Mouse (Mus musculus): ENCODE data around the gene Enc1. TPM values are rescaled to one million over a fixed set of nuclear protein-coding genes. Genes with fewer than 3 reads are reported as not detected.
A peak's percentile ranks its signal among the peaks of the same experiment; 100 is the strongest.

The Enc1 gene
- polyA plus RNA-seq, 1 experiment from 2014 or later: 7.9 TPM

- peak; percentile 91 for ATAC-seq (ENCODE audit: insufficient number of reproducible peaks, insufficient read depth, low FRiP score, low read depth)
- Histone ChIP-seq H3K9me3 (ENCODE audit: control insufficient read depth, low read depth, low read length) (no peaks in the 10 kb centered on the region), H3K27ac (ENCODE audit: low read length) (peak overlapping the region; percentile 55; the same call in 1 of the 2 replicates), H3K36me3 (ENCODE audit: control insufficient read depth, insufficient read depth, low read length) (no peaks in the 10 kb centered on the region), H3K4me2 (replicated peaks; ENCODE audit: low read depth, low read length) (no peak overlapping the region), H3K4me1 (ENCODE audit: control insufficient read depth, insufficient read depth, low read length) (no peaks in the 10 kb centered on the region), H3K27me3 (ENCODE audit: control insufficient read depth, insufficient read depth, low read length) (no peaks in the 10 kb centered on the region), H3K9ac (replicated peaks; ENCODE audit: low read depth, low read length) (no peak overlapping the region), H3K4me3 (ENCODE audit: low read depth, low read length) (no peak overlapping the region)
- 68% methylated on average over 12 of the region's 12 CpGs for WGBS
These were observed 59.3 kb downstream of the Enc1 start for GRCm38 (mm10) chr13:97299877-97300873.

Other genes starting within 250 kb of the Enc1 start
- not detected in 2 replicates for gene 1700029F12Rik, start 206.7 kb upstream of the Enc1 start, polyA plus RNA-seq (2014; fragmentation: Nextera tagmentation; extraction: Ambion mirVana)
- 5.4 and 5.6 TPM in 2 replicates for gene Fam169a, start 173.8 kb upstream of the Enc1 start, polyA plus RNA-seq (2014; fragmentation: Nextera tagmentation; extraction: Ambion mirVana)
- gene Gm6169, start 141.9 kb upstream of the Enc1 start, polyA plus RNA-seq (2014; fragmentation: Nextera tagmentation; extraction: Ambion mirVana): 6.1 and 7.4 TPM in 2 replicates
- 33.0 and 33.9 TPM in 2 replicates for gene Gfm2, start 103.2 kb upstream of the Enc1 start, polyA plus RNA-seq (2014; fragmentation: Nextera tagmentation; extraction: Ambion mirVana)
- 82.1 and 86.3 TPM in 2 replicates for gene Nsa2, start 103.2 kb upstream of the Enc1 start, polyA plus RNA-seq (2014; fragmentation: Nextera tagmentation; extraction: Ambion mirVana)
- gene Hexb, start 42.7 kb upstream of the Enc1 start, polyA plus RNA-seq (2014; fragmentation: Nextera tagmentation; extraction: Ambion mirVana): 32.4 and 33.8 TPM in 2 replicates